Mouse (Mus musculus) spleen, adult 2 months (tissue): ENCODE data around the gene Cldn14. TPM values are rescaled to one million over a fixed set of nuclear protein-coding genes. Genes with fewer than 3 reads are reported as not detected.
A peak's percentile ranks its signal among the peaks of the same experiment; 100 is the strongest.

Source experiments
- DNase-seq, 2 experiments: peaks; one replicate each; pipeline versions ENCODE4 v3.0.0 to v3.0.0-alpha.2; 2012 to 2021; ENCODE audit warnings: low spot score in 2 of 2, low read depth in 1 of 2
- H3K27ac ChIP-seq: fragments of 200-500 bp; 2 replicates; pipeline ENCODE4 v1.5.1; 2012; ENCODE audit warnings: low read length, inconsistent platforms; ENCODE audit not compliant: insufficient read depth
- H3K27me3 ChIP-seq: fragments of 200-500 bp; 2 replicates; pipeline ENCODE4 v1.6.1; 2012; ENCODE audit warnings: mild to moderate bottlenecking, moderate library complexity, low read length, inconsistent platforms; ENCODE audit not compliant: control insufficient read depth, insufficient read depth
- H3K36me3 ChIP-seq: fragments of 200-500 bp; 2 replicates; pipeline ENCODE4 v1.6.1; 2012; ENCODE audit warnings: mild to moderate bottlenecking, low read length, inconsistent platforms; ENCODE audit not compliant: control insufficient read depth, insufficient read depth
- H3K4me1 ChIP-seq: fragments of 200-500 bp; 2 replicates; pipeline ENCODE4 v1.6.1; 2011; ENCODE audit warnings: inconsistent platforms; ENCODE audit not compliant: control insufficient read depth, insufficient read depth, insufficient read length
- H3K4me3 ChIP-seq: fragments of 200-500 bp; 2 replicates; pipeline ENCODE4 v1.5.1; 2011; ENCODE audit warnings: mild to moderate bottlenecking, inconsistent platforms; ENCODE audit not compliant: insufficient read depth, insufficient read length; ENCODE audit errors: extremely low read depth
- CTCF ChIP-seq: fragments of 200-500 bp; IDR thresholded peaks from 2 replicates; pipeline ENCODE4 v1.5.1; 2011; ENCODE audit warnings: mild to moderate bottlenecking, inconsistent platforms; ENCODE audit not compliant: insufficient read depth, insufficient read length, insufficient replicate concordance; ENCODE audit errors: extremely low read depth
- POLR2A ChIP-seq: fragments of 200-500 bp; IDR thresholded peaks from 2 replicates; pipeline ENCODE4 v1.6.1; 2011; ENCODE audit warnings: low read depth, low read length, inconsistent platforms
- whole genome bisulfite sequencing: fragments of 180-500 bp; shearing (Covaris S2); methylation state at CpG from one replicate; pipeline ENCODE4 v1.1.7; 2018; 5-methylcytosine and 5-hydroxymethylcytosine counted together
- polyA plus RNA-seq: library from polyadenylated mRNA; depleted of rRNA; stranded (reverse); fragments of >200 nt; gene quantifications from 2 replicates; pipeline ENCODE4 v1.2.3, GENCODE M21; 2012

The Cldn14 gene
- polyA plus RNA-seq, 1 experiment = not detected

- Histone ChIP-seq H3K4me3 (no peak overlapping the region), H3K4me1 (peaks cover 11% of the 10 kb centered on the region; the same call in 1 of the 2 replicates), H3K27ac (no peak overlapping the region), H3K27me3 (no peaks in the 10 kb centered on the region), H3K36me3 (no peaks in the 10 kb centered on the region)
- TF ChIP-seq CTCF = no peak
- no peak for TF ChIP-seq POLR2A
- 58% methylated on average over 10 of the region's 10 CpGs for WGBS
- peak in 1 of 2 experiments; percentile 75 for DNase-seq
Observed at GRCm38 (mm10) chr16:93913881-93914576, 94.6 kb downstream of the Cldn14 start.

GRCm38 (mm10) chr16:93912808-93913207, 95.8 kb downstream of the Cldn14 start:
- Histone ChIP-seq H3K27ac (no peak overlapping the region), H3K4me1 (peaks cover 7% of the 10 kb centered on the region; the same call in 1 of the 2 replicates)
- no peak for DNase-seq

GRCm38 (mm10) chr16:93912158-93912557, 96.5 kb downstream of the Cldn14 start:
- Histone ChIP-seq H3K27ac (no peak overlapping the region), H3K4me1 (peaks cover 7% of the 10 kb centered on the region; the same call in 1 of the 2 replicates), H3K36me3 (no peaks in the 10 kb centered on the region), H3K4me3 (no peak overlapping the region), H3K27me3 (no peaks in the 10 kb centered on the region)
- TF ChIP-seq POLR2A (no peak), CTCF (no peak)
- DNase-seq = no peak
- 33% methylated on average over 5 of the region's 5 CpGs for WGBS

More at GRCm38 (mm10) chr16:93912808-93913207, 95.8 kb downstream of the Cldn14 start:
- WGBS = 82% methylated on average over 3 of the region's 3 CpGs
- no peaks in the 10 kb centered on the region for H3K27me3 ChIP-seq
- no peak overlapping the region for H3K4me3 ChIP-seq
- TF ChIP-seq CTCF = no peak
- TF ChIP-seq POLR2A = no peak
- no peaks in the 10 kb centered on the region for H3K36me3 ChIP-seq

DNA sequence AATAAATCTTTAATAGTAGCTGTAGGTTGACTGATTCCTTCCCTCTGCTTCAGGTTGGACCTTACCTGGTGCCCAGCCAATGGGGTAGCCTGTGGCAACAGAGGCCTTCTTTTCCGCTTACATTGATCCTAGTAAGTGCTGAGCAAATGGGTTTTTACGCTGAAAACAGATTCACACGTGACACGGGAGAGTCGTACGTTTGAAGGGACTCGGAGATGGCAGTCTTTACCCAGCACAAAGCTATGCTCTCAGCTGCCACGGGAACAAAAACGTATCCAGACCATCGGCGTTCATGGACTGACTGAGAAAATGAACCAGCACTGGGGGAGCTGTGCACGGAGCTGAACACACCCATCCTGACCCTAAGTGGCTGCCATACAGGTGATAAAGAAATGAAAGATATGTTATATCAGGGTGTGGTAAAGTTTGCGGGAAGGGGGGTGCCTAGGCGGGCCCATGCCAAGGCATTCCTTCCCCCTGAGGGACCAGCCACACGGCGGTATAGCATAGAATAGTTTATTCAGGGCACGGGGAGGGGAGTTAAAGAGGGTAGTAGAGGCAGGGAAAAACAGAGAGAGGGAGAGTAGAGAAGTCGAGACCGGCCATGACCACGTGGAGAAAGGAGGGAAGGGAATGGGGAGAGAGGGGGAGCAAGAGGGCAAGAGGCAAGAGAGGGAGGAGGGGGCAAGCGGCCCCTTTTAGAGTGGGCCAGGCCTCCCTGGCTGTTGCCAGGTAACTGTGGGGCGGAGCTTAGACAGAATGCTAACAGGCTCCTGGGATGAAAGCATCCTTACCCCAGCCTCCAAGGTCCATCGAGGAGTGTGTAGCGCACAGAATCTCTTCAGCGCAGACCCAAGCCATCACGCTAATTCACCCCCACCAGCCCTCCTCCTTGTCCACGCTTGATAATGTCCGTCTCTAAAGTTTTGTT, 97.6 kb downstream of the Cldn14 start:
- Histone ChIP-seq H3K4me3 (no peak overlapping the region), H3K4me1 (peaks cover 7% of the 10 kb centered on the region; the same call in 1 of the 2 replicates), H3K36me3 (no peaks in the 10 kb centered on the region), H3K27ac (no peak overlapping the region), H3K27me3 (no peaks in the 10 kb centered on the region)
- TF ChIP-seq CTCF (no peak), POLR2A (no peak)
- no peak for DNase-seq
- 85% methylated on average over 28 of the region's 28 CpGs for WGBS

DNA sequence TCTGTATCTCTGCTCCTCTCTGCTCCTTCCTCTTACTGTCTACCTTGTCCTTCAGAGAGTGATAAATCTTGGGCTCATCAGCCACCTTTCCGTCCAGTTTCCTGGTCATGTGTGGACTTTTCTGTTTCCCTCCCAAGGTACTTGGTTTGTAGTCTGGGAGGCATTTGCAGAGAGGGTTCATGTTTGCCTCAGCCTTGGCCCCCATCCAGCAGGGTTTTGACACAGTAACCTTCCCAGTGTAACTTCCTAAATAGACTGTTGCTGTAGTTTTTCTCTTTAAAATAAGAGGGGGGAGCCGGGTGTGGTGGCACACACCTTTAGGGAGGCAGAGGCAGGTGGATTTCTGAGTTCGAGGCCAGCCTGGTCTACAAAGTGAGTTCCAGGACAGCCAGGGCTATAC, 98.7 kb downstream of the Cldn14 start:
- 70% methylated on average over 3 of the region's 3 CpGs for WGBS
- no peak overlapping the region for H3K4me3 ChIP-seq
- no peak for DNase-seq
- no peak overlapping the region for H3K27ac ChIP-seq
- peaks cover 7% of the 10 kb centered on the region; the same call in 1 of the 2 replicates for H3K4me1 ChIP-seq
- TF ChIP-seq POLR2A (no peak), CTCF (no peak)
- H3K36me3 ChIP-seq = no peaks in the 10 kb centered on the region
- no peaks in the 10 kb centered on the region for H3K27me3 ChIP-seq

DNA sequence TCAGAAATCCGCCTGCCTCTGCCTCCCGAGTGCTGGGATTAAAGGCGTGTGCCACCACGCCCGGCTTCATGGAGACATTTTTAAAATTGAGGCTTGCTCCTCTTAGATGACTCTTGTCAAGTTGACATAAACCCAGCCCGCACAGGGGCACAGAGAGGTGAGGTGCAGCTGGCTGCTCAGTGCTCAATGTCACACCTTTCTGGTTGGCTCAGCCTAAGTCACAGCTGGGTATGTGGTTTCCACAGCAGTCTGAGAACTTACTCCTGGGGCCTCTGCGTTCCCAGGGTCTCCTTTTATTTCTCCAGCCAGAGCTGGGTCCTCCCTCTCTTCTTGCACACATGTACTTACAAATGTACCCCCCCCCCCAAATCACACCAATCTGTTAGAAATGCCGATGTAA, 100.4 kb downstream of the Cldn14 start:
- WGBS = 79% methylated on average over 8 of the region's 8 CpGs

More for the DNA sequence above, 100.4 kb downstream of the Cldn14 start:
- no peaks in the 10 kb centered on the region for H3K36me3 ChIP-seq
- no peaks in the 10 kb centered on the region for H3K27me3 ChIP-seq
- H3K4me1 ChIP-seq = peaks cover 3% of the 10 kb centered on the region; the same call in 1 of the 2 replicates
- TF ChIP-seq CTCF = no peak
- no peak for TF ChIP-seq POLR2A
- peak overlapping the region; percentile 1 for H3K27ac ChIP-seq
- no peak for DNase-seq
- no peak overlapping the region for H3K4me3 ChIP-seq
